Mouse (Mus musculus): ENCODE results near the gene Snapc4. TPM values are rescaled to one million over a fixed set of nuclear protein-coding genes. Genes with fewer than 3 reads are reported as not detected.

Gene Snapc4
- total and polyA plus RNA-seq, 3 experiments: 15.3 to 47.1 (median 42.7) TPM

DNA sequence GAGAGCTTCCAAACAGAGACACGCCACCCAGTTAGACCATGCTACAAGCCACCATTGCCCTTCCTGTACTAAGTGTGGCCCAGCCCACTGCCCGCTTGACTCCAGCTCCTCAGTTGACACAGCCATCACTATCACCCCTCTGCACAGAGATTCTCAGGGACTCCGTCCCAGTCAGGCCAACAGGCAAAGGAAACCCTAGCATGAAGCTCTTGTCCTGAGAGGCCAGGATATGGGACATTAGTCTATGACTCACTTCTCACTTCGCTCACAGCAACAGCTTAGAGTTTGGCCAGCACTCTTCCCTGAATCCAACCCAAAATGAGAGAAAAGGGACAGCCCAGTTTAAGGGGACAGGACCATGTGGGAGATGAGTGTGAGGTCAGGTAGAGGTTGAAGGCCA, 26.1 kb downstream of the Snapc4 start:
- Histone ChIP-seq H3K4me2 (ENCODE audit: insufficient read depth, low read depth, poor library complexity, severe bottlenecking) (no peak overlapping the region), H3K4me3 (replicated peaks in 1 of 3; ENCODE audit: low read depth in 2 of 3, low read length in 2 of 3, poor library complexity in 1 of 3) (no peak overlapping the region), H3K9me3 (replicated peaks; ENCODE audit: low read length) (no peaks in the 10 kb centered on the region), H3K27me3 (replicated peaks) (no peaks in the 10 kb centered on the region), H3K4me1 (ENCODE audit: control insufficient read depth in 1 of 2, insufficient read depth in 2 of 2) (peaks cover 10 to 19% of the 10 kb centered on the region in 2 experiments), H3K27ac (ENCODE audit: insufficient read depth, low read depth) (no peak overlapping the region), H3K9ac (ENCODE audit: insufficient read depth, low read depth) (no peak overlapping the region), H3K36me3 (replicated peaks in 1 of 2; ENCODE audit: control insufficient read depth in 1 of 2, insufficient read depth in 1 of 2, low read length in 1 of 2) (peaks cover 9 to 43% of the 10 kb centered on the region in 2 experiments), H3K79me2 (replicated peaks; ENCODE audit: control insufficient read depth, extremely low read depth, insufficient read depth, poor library complexity, severe bottlenecking) (no peaks in the 10 kb centered on the region)
- in situ Hi-C loops (cut with MboI; ENCODE audit: low pct_ligation_motif_present, low pct_unique_long_range_greater_than_20kb, low sequenced_read_pairs) (loop anchor here (5.0 kb wide), 1 partner anchor 53 kb away; the partner anchor contains the start of gene Inpp5e), dilution Hi-C loops (cut with MboI; ENCODE audit: extremely low pct_ligation_motif_present, extremely low pct_unique_long_range_greater_than_20kb, low sequenced_read_pairs) (no loop called here)
- TF ChIP-seq JUND (conservative IDR thresholded peaks at IDR 0.05; ENCODE audit: low read depth, low read length): no peak
- TF ChIP-seq RAD21 (IDR thresholded peaks at IDR 0.05; ENCODE audit: low read depth, low read length): no peak
- TF ChIP-seq ZMIZ1 (IDR thresholded peaks at IDR 0.05; ENCODE audit: low read depth, low read length): no peak
- no peak for TF ChIP-seq MAX (IDR thresholded peaks at IDR 0.05; ENCODE audit: low read length)
- DNase-seq (ENCODE audit: extremely low read depth): no peak

DNA sequence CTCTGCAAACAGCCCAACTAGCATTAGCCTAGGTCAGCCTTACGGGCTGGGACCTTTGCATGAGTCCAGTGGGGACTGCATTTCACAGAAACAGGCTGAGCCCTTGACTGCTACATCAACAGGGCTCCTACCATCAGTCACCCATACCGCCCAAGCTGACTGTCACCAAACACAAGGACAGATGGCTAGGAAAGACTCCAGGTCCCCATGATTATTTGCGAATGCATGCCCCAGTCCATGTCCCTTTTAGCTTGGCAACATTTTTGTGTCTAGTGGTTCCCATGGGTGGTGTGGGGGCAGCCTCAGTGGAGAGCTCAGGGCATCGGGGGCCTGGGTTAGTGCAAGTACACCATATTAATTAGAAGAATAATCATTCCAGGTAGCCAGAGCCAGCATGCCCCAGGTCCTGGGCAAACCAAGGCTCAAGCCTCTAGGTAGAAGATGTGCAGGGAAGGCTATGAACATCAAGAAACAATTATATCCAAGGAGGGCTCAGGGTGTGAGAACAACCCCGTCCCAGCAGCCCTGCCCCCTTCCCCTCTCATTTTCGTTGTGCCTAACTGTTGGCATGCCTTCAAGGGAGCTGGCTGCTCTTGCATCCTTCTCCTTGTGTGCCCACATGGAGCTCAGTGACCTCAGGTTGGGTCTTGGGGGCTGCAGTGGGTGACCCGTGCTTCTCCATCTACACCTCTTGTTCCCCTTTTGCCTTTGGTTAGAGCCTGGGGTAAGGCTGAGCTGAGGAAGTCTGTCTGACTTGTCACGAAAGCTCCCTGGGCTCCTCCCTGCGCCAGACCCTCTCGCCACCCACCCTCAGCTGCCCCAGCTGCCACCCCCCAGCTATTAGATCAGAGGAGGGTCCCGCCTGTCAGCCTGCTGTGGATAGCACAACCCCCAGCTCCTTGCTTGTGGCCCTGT, 27.1 kb downstream of the Snapc4 start:
- in situ Hi-C loops (cut with MboI; ENCODE audit: low pct_ligation_motif_present, low pct_unique_long_range_greater_than_20kb, low sequenced_read_pairs): loop anchor here (5.0 kb wide), 1 partner anchor 54 kb away; the partner anchor contains the start of gene Inpp5e
- H3K27me3 ChIP-seq (replicated peaks): no peaks in the 10 kb centered on the region

More for the DNA sequence above, 27.1 kb downstream of the Snapc4 start:
- Histone ChIP-seq H3K4me3 (replicated peaks in 1 of 3; ENCODE audit: low read depth in 2 of 3, low read length in 2 of 3, poor library complexity in 1 of 3) (no peak overlapping the region), H3K79me2 (replicated peaks; ENCODE audit: control insufficient read depth, extremely low read depth, insufficient read depth, poor library complexity, severe bottlenecking) (no peaks in the 10 kb centered on the region), H3K27ac (ENCODE audit: insufficient read depth, low read depth) (no peak overlapping the region), H3K9ac (ENCODE audit: insufficient read depth, low read depth) (no peak overlapping the region), H3K4me1 (ENCODE audit: control insufficient read depth in 1 of 2, insufficient read depth in 2 of 2) (peaks cover 10 to 19% of the 10 kb centered on the region in 2 experiments), H3K4me2 (ENCODE audit: insufficient read depth, low read depth, poor library complexity, severe bottlenecking) (no peak overlapping the region; the same call in 1 of the 2 replicates), H3K9me3 (replicated peaks; ENCODE audit: low read length) (no peaks in the 10 kb centered on the region), H3K36me3 (replicated peaks in 1 of 2; ENCODE audit: control insufficient read depth in 1 of 2, insufficient read depth in 1 of 2, low read length in 1 of 2) (peaks cover 19 to 54% of the 10 kb centered on the region in 2 experiments)
- no peak for DNase-seq (ENCODE audit: extremely low read depth)
- dilution Hi-C loops (cut with MboI; ENCODE audit: extremely low pct_ligation_motif_present, extremely low pct_unique_long_range_greater_than_20kb, low sequenced_read_pairs): no loop called here
- TF ChIP-seq KAT2A (IDR thresholded peaks at IDR 0.05; ENCODE audit: insufficient replicate concordance, low read length) (no peak), ELF1 (IDR thresholded peaks at IDR 0.05; ENCODE audit: low read depth, low read length) (no peak), USF2 (conservative IDR thresholded peaks at IDR 0.05; ENCODE audit: low read depth, low read length) (no peak), JUN (IDR thresholded peaks at IDR 0.05; ENCODE audit: insufficient read depth, low read depth, low read length) (no peak), POLR2AphosphoS2 (IDR thresholded peaks at IDR 0.05; ENCODE audit: low read depth, low read length) (no peak), MXI1 (IDR thresholded peaks at IDR 0.05; ENCODE audit: low read depth, low read length) (no peak), RAD21 (IDR thresholded peaks at IDR 0.05; ENCODE audit: low read depth, low read length) (no peak), TBP (conservative IDR thresholded peaks at IDR 0.05; ENCODE audit: low read depth, low read length) (no peak), ZMIZ1 (IDR thresholded peaks at IDR 0.05; ENCODE audit: low read depth, low read length) (no peak), USF1 (IDR thresholded peaks at IDR 0.05; ENCODE audit: low read depth, low read length) (no peak), MAX (IDR thresholded peaks at IDR 0.05; ENCODE audit: low read length) (no peak), EP300 (IDR thresholded peaks at IDR 0.05; ENCODE audit: low read length) (no peak), BHLHE40 (IDR thresholded peaks at IDR 0.05; ENCODE audit: low read depth, low read length) (no peak), MEF2A (IDR thresholded peaks at IDR 0.05; ENCODE audit: borderline replicate concordance, low read depth, low read length) (no peak), RCOR1 (conservative IDR thresholded peaks at IDR 0.05; ENCODE audit: low read depth, low read length) (no peak), SIN3A (IDR thresholded peaks at IDR 0.05; ENCODE audit: low read length) (no peak)
